Mouse (Mus musculus) erythroblast, adult 5-6 weeks (primary cell): Measurements from ENCODE around the gene Sfxn2. TPM values are rescaled to one million over a fixed set of nuclear protein-coding genes. Genes with fewer than 3 reads are reported as not detected.

Source experiments
- total RNA-seq, 2 experiments: library from RNA; stranded (forward) in 1 of 2; stranded (reverse) in 1 of 2; fragments of 150-400 nt in 1 of 2; fragments of 200-764, 138-1000 nt in 1 of 2; gene quantifications; 2 replicates each; pipeline versions ENCODE4 v1.2.3 to v1.2.4; 2015 to 2017; ENCODE audit warnings: low replicate concordance in 2 of 2

Gene Sfxn2
- total RNA-seq, 2 experiments from 2014 or later: 1.9 to 3.9 TPM

Other genes starting within 250 kb of the Sfxn2 start
- 0.63 TPM in 1 of 2 replicates, not detected in the other for gene Psd, start 246.2 kb upstream of the Sfxn2 start, total RNA-seq (2015; ENCODE audit: low replicate concordance)
- gene Psd, start 246.2 kb upstream of the Sfxn2 start, total RNA-seq (2017; ENCODE audit: low replicate concordance): 0.70 TPM in 1 of 2 replicates, not detected in the other
- not detected in 2 replicates for gene Fbxl15, start 245.2 kb upstream of the Sfxn2 start, total RNA-seq (2015; ENCODE audit: low replicate concordance)
- gene Fbxl15, start 245.2 kb upstream of the Sfxn2 start, total RNA-seq (2017; ENCODE audit: low replicate concordance): not detected in 2 replicates
- 8.1 and 8.4 TPM in 2 replicates for gene Cuedc2, start 234.7 kb upstream of the Sfxn2 start, total RNA-seq (2015; ENCODE audit: low replicate concordance)
- 23.6 and 39.4 TPM in 2 replicates for gene Cuedc2, start 234.7 kb upstream of the Sfxn2 start, total RNA-seq (2017; ENCODE audit: low replicate concordance)
- 5.4 and 9.6 TPM in 2 replicates for gene Mfsd13a, start 232.2 kb upstream of the Sfxn2 start, total RNA-seq (2015; ENCODE audit: low replicate concordance)
- gene Mfsd13a, start 232.2 kb upstream of the Sfxn2 start, total RNA-seq (2017; ENCODE audit: low replicate concordance): 1.4 and 1.8 TPM in 2 replicates
- not detected in 2 replicates for gene 2310034G01Rik, start 223.1 kb upstream of the Sfxn2 start, total RNA-seq (2015; ENCODE audit: low replicate concordance)
- not detected in 2 replicates for gene 2310034G01Rik, start 223.1 kb upstream of the Sfxn2 start, total RNA-seq (2017; ENCODE audit: low replicate concordance)
- 16.5 and 21.5 TPM in 2 replicates for gene Actr1a, start 177.6 kb upstream of the Sfxn2 start, total RNA-seq (2015; ENCODE audit: low replicate concordance)
- 38.2 and 39.2 TPM in 2 replicates for gene Actr1a, start 177.6 kb upstream of the Sfxn2 start, total RNA-seq (2017; ENCODE audit: low replicate concordance)
- 3.8 and 10.8 TPM in 2 replicates for gene Sufu, start 176.5 kb upstream of the Sfxn2 start, total RNA-seq (2015; ENCODE audit: low replicate concordance)
- gene Sufu, start 176.5 kb upstream of the Sfxn2 start, total RNA-seq (2017; ENCODE audit: low replicate concordance): 1.1 and 1.2 TPM in 2 replicates
- gene Trim8, start 71.7 kb upstream of the Sfxn2 start, total RNA-seq (2015; ENCODE audit: low replicate concordance): 5.4 and 6.1 TPM in 2 replicates
- 2.0 and 6.4 TPM in 2 replicates for gene Trim8, start 71.7 kb upstream of the Sfxn2 start, total RNA-seq (2017; ENCODE audit: low replicate concordance)
- gene Arl3, start 167 bp upstream of the Sfxn2 start, total RNA-seq (2015; ENCODE audit: low replicate concordance): 4.2 and 5.9 TPM in 2 replicates
- gene Arl3, start 167 bp upstream of the Sfxn2 start, total RNA-seq (2017; ENCODE audit: low replicate concordance): 3.2 and 4.2 TPM in 2 replicates
- 5.2 and 7.9 TPM in 2 replicates for gene Wbp1l, start 25.7 kb downstream of the Sfxn2 start, total RNA-seq (2015; ENCODE audit: low replicate concordance)
- 8.2 and 9.8 TPM in 2 replicates for gene Wbp1l, start 25.7 kb downstream of the Sfxn2 start, total RNA-seq (2017; ENCODE audit: low replicate concordance)
- gene Cyp17a1, start 99.8 kb downstream of the Sfxn2 start, total RNA-seq (2015; ENCODE audit: low replicate concordance): not detected in 2 replicates
- gene Cyp17a1, start 99.8 kb downstream of the Sfxn2 start, total RNA-seq (2017; ENCODE audit: low replicate concordance): not detected in 2 replicates
- 0.63 TPM in 1 of 2 replicates, not detected in the other for gene Borcs7, start 116.5 kb downstream of the Sfxn2 start, total RNA-seq (2015; ENCODE audit: low replicate concordance)
- gene Borcs7, start 116.5 kb downstream of the Sfxn2 start, total RNA-seq (2017; ENCODE audit: low replicate concordance): 0.28 and 0.85 TPM in 2 replicates
- gene As3mt, start 134.1 kb downstream of the Sfxn2 start, total RNA-seq (2015; ENCODE audit: low replicate concordance): 2.9 TPM in 2 replicates
- gene As3mt, start 134.1 kb downstream of the Sfxn2 start, total RNA-seq (2017; ENCODE audit: low replicate concordance): 4.2 and 5.9 TPM in 2 replicates
- gene Cnnm2, start 188.2 kb downstream of the Sfxn2 start, total RNA-seq (2015; ENCODE audit: low replicate concordance): 34.0 and 36.6 TPM in 2 replicates
- 51.7 and 58.0 TPM in 2 replicates for gene Cnnm2, start 188.2 kb downstream of the Sfxn2 start, total RNA-seq (2017; ENCODE audit: low replicate concordance)